Mouse (Mus musculus) limb, embryonic 13.5 days (tissue): ENCODE measurements around the gene Map2k6. TPM values are rescaled to one million over a fixed set of nuclear protein-coding genes. Genes with fewer than 3 reads are reported as not detected.

Source experiments
- ATAC-seq: fragments of 200-750 bp; cut with Nextera tagmentation; 2 replicates; pipeline ENCODE4 v1.8.0; 2017; ENCODE audit warnings: low read depth, moderate number of reproducible peaks, moderate TSS enrichment; ENCODE audit not compliant: low FRiP score
- H3K27ac ChIP-seq: fragments of 300-500 bp; sonication (generic); 2 replicates; pipeline ENCODE4 v1.5.1; 2015; ENCODE audit warnings: inconsistent platforms, mild to moderate bottlenecking, moderate library complexity
- H3K27me3 ChIP-seq: fragments of 300-500 bp; sonication (generic); 2 replicates; pipeline ENCODE4 v1.6.1; 2015; ENCODE audit warnings: mild to moderate bottlenecking, inconsistent platforms
- H3K36me3 ChIP-seq: fragments of 300-500 bp; sonication (generic); 2 replicates; pipeline ENCODE4 v1.6.1; 2015; ENCODE audit warnings: inconsistent platforms, mild to moderate bottlenecking, moderate library complexity
- H3K4me1 ChIP-seq: fragments of 300-500 bp; sonication (generic); 2 replicates; pipeline ENCODE4 v1.6.1; 2015; ENCODE audit warnings: inconsistent platforms
- H3K4me2 ChIP-seq: fragments of 300-500 bp; sonication (generic); replicated peaks from 2 replicates; pipeline ENCODE4 v1.6.1; 2015; ENCODE audit warnings: inconsistent platforms, mild to moderate bottlenecking, moderate library complexity
- H3K4me3 ChIP-seq: fragments of 300-500 bp; sonication (generic); 2 replicates; pipeline ENCODE4 v1.5.1; 2015; ENCODE audit warnings: moderate library complexity, mild to moderate bottlenecking, inconsistent platforms
- H3K9ac ChIP-seq: fragments of 300-500 bp; sonication (generic); 2 replicates; pipeline ENCODE4 v1.6.1; 2015; ENCODE audit warnings: mild to moderate bottlenecking, inconsistent platforms
- H3K9me3 ChIP-seq: fragments of 300-500 bp; sonication (generic); 2 replicates; pipeline ENCODE4 v1.6.1; 2016; ENCODE audit warnings: inconsistent platforms
- WGBS: fragments of 180-500 bp; shearing (Covaris S2); methylation state at CpG from one replicate; pipeline ENCODE4 v1.1.7; 2015; 5-methylcytosine and 5-hydroxymethylcytosine counted together
- polyA plus RNA-seq: library from polyadenylated mRNA; unstranded; fragments of >200 nt; fragmentation: Nextera tagmentation; extraction: Ambion mirVana; gene quantifications from 2 replicates; pipeline ENCODE4 v1.2.1, GENCODE M21; 2015

The Map2k6 gene
- polyA plus RNA-seq, 1 experiment from 2014 or later: 34.3 TPM

DNA sequence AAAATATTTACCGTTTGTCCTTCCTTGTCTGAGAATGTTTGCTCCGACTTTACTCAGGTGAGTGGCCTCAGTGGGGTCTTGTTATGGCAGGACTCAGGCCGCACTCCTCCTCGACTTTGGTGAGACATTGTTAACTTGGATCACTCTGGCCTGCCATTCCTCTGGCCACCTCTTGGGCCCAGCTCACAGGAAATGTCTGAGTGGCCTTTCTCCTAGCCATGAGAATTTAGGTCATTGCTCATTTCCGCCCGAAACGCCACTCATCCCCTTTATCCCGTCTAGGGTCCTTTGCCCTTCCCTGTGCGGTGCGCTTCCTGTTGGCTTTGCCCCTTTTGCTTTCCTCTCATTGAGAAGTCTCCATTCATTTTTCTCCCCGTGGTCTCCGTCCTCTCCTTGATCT, 10.2 kb downstream of the Map2k6 start:
- H3K4me1 ChIP-seq: peaks cover 21% of the 10 kb centered on the region
- H3K27me3 ChIP-seq: no peaks in the 10 kb centered on the region
- no peaks in the 10 kb centered on the region for H3K9me3 ChIP-seq
- 89% methylated on average over 12 of the region's 12 CpGs for WGBS
- ATAC-seq: no peak
- no peak overlapping the region for H3K9ac ChIP-seq
- H3K4me2 ChIP-seq: no peak overlapping the region
- H3K27ac ChIP-seq: no peak overlapping the region
- H3K36me3 ChIP-seq: peaks cover 1% of the 10 kb centered on the region; the same call in 1 of the 2 replicates
- H3K4me3 ChIP-seq: no peak overlapping the region

DNA sequence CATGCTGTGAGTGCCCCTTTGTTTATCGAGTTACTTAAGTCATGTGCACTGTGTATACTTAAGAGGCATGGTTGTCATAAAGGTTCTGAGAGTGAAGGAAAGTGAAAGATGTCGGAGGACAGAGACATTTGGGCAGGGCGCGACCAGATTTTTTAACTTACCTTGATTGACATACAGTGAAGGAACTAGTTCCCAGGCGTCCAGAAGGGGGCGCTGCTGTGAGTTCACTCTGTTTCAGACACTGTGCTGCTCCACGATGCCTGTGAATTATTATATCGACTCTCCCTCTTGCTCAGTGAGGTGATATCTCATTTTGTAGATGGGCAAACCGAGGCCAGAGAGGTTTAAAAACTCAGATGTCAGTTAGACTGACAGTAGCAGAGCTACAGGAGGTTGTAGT, 10.9 kb downstream of the Map2k6 start:
- H3K36me3 ChIP-seq: no peaks in the 10 kb centered on the region
- H3K4me3 ChIP-seq: no peak overlapping the region
- no peaks in the 10 kb centered on the region for H3K9me3 ChIP-seq
- H3K27me3 ChIP-seq: no peaks in the 10 kb centered on the region
- peaks cover 23% of the 10 kb centered on the region for H3K4me1 ChIP-seq
- ATAC-seq: no peak
- WGBS: 70% methylated on average over 9 of the region's 9 CpGs
- no peak overlapping the region for H3K4me2 ChIP-seq
- H3K9ac ChIP-seq: no peak overlapping the region
- H3K27ac ChIP-seq: no peak overlapping the region

DNA sequence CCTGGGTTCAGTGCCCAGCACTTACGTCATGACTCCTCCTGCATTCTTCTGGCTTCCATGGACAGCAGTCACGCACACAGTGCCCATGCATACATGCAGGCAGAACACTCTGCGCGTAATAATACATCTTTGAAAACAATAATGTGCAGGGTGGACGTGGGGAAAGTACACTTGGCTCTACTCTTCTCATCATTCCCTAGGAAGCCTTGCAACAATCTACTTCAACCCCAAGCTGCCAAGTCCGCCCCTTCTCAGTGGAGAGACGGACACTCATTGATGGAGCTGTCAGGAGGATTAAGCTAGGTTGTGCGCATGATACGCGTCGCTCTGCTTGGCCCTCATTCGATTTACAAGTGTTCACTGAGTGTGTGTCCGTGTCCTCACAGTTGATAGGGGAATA, 12.7 kb downstream of the Map2k6 start:
- Histone ChIP-seq H3K9ac (no peak overlapping the region), H3K27ac (no peak overlapping the region), H3K36me3 (no peaks in the 10 kb centered on the region; the same call in 1 of the 2 replicates), H3K4me3 (no peak overlapping the region), H3K9me3 (no peaks in the 10 kb centered on the region), H3K4me1 (peaks cover 28% of the 10 kb centered on the region), H3K27me3 (no peaks in the 10 kb centered on the region), H3K4me2 (no peak overlapping the region)
- WGBS: 93% methylated on average over 13 of the region's 13 CpGs
- ATAC-seq: no peak

DNA sequence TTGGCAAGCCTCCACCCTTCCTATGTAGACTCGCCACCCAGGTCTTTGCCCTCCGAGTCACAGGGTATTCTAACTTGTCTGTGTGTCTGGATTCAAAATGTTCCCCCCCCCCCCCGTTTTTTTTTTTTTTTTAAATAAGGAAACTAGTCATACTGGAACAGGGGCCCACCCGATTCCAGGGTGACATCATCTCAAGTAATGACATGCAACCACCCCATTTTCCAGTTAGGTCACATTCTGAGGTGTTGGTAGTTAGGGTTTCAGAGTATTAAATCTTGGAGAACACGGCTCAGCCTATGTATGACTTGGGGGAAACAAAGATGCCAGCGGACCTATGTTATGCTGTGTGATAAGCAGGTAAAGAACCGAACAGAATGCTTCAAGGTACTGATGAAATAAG, 15.3 kb downstream of the Map2k6 start:
- H3K9me3 ChIP-seq: no peaks in the 10 kb centered on the region
- no peak overlapping the region for H3K9ac ChIP-seq
- H3K4me1 ChIP-seq: peaks cover 29% of the 10 kb centered on the region
- no peak overlapping the region for H3K27ac ChIP-seq
- no peak for ATAC-seq
- 79% methylated on average over 7 of the region's 7 CpGs for WGBS
- no peaks in the 10 kb centered on the region for H3K27me3 ChIP-seq
- no peak overlapping the region for H3K4me3 ChIP-seq
- no peak overlapping the region for H3K4me2 ChIP-seq
- H3K36me3 ChIP-seq: no peaks in the 10 kb centered on the region; the same call in 1 of the 2 replicates

- no peaks in the 10 kb centered on the region for H3K27me3 ChIP-seq
- H3K4me1 ChIP-seq: peaks cover 25% of the 10 kb centered on the region
- 65% methylated on average over 6 of the region's 6 CpGs for WGBS
- H3K4me3 ChIP-seq: no peak overlapping the region
- ATAC-seq: no peak
- no peaks in the 10 kb centered on the region for H3K9me3 ChIP-seq
- H3K9ac ChIP-seq: no peak overlapping the region
- H3K27ac ChIP-seq: no peak overlapping the region
- no peaks in the 10 kb centered on the region; the same call in 1 of the 2 replicates for H3K36me3 ChIP-seq
- H3K4me2 ChIP-seq: no peak overlapping the region
Observed at GRCm38 (mm10) chr11:110416691-110417090, 17.8 kb downstream of the Map2k6 start.

GRCm38 (mm10) chr11:110420463-110420862, 21.5 kb downstream of the Map2k6 start:
- H3K9me3 ChIP-seq: no peaks in the 10 kb centered on the region

GRCm38 (mm10) chr11:110426572-110427145, 27.7 kb downstream of the Map2k6 start:
- H3K9me3 ChIP-seq: no peaks in the 10 kb centered on the region
- no peak for ATAC-seq
- H3K4me1 ChIP-seq: peaks cover 17% of the 10 kb centered on the region; the same call in 1 of the 2 replicates
- 41% methylated on average over 6 of the region's 6 CpGs for WGBS
- no peak overlapping the region for H3K27ac ChIP-seq
- H3K27me3 ChIP-seq: no peaks in the 10 kb centered on the region
- H3K4me3 ChIP-seq: no peak overlapping the region
- H3K36me3 ChIP-seq: no peaks in the 10 kb centered on the region
- H3K9ac ChIP-seq: no peak overlapping the region
- no peak overlapping the region for H3K4me2 ChIP-seq

More at GRCm38 (mm10) chr11:110420463-110420862, 21.5 kb downstream of the Map2k6 start:
- H3K27me3 ChIP-seq: no peaks in the 10 kb centered on the region
- WGBS: 93% methylated on average over 7 of the region's 7 CpGs
- no peaks in the 10 kb centered on the region; the same call in 1 of the 2 replicates for H3K36me3 ChIP-seq
- H3K27ac ChIP-seq: no peak overlapping the region
- H3K9ac ChIP-seq: no peak overlapping the region
- peaks cover 13% of the 10 kb centered on the region for H3K4me1 ChIP-seq
- H3K4me2 ChIP-seq: no peak overlapping the region
- H3K4me3 ChIP-seq: no peak overlapping the region
- ATAC-seq: no peak

- 54% methylated on average over 11 of the region's 11 CpGs for WGBS
- H3K4me3 ChIP-seq: no peak overlapping the region
- no peaks in the 10 kb centered on the region for H3K27me3 ChIP-seq
- no peak overlapping the region for H3K27ac ChIP-seq
- no peak overlapping the region for H3K9ac ChIP-seq
- H3K4me2 ChIP-seq: no peak overlapping the region
- no peaks in the 10 kb centered on the region for H3K36me3 ChIP-seq
- H3K9me3 ChIP-seq: no peaks in the 10 kb centered on the region
- peaks cover 17% of the 10 kb centered on the region; the same call in 1 of the 2 replicates for H3K4me1 ChIP-seq
- no peak for ATAC-seq
Observed at GRCm38 (mm10) chr11:110427159-110427561, 28.2 kb downstream of the Map2k6 start.

DNA sequence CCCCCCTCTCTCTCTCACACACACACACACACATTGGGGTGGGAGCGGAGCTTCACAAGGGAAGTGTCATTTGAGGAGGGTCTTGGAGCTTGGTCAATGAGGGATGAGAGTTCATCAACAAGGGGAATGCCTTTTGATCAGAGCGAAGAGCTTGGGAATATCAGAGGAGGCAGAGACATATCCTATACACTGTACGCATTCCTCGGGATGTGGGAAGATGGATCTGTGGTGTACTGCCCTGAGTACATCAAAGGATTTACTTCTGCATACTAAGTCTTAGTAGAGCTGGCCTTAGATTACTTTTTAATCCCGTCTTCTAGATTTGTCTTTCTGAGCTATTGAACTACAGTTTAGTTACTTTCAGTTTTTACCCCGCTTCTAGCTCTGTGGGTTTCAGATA, 30.1 kb downstream of the Map2k6 start:
- no peak overlapping the region for H3K4me2 ChIP-seq
- H3K27me3 ChIP-seq: no peaks in the 10 kb centered on the region
- H3K4me1 ChIP-seq: peaks cover 20% of the 10 kb centered on the region; the same call in 1 of the 2 replicates
- no peaks in the 10 kb centered on the region for H3K9me3 ChIP-seq
- no peak overlapping the region for H3K27ac ChIP-seq
- H3K4me3 ChIP-seq: no peak overlapping the region
- no peak for ATAC-seq
- no peaks in the 10 kb centered on the region for H3K36me3 ChIP-seq
- 88% methylated on average over 6 of the region's 6 CpGs for WGBS
- H3K9ac ChIP-seq: no peak overlapping the region

- 69% methylated on average over 3 of the region's 3 CpGs for WGBS
- Histone ChIP-seq H3K27me3 (no peaks in the 10 kb centered on the region), H3K27ac (no peak overlapping the region), H3K4me3 (no peak overlapping the region), H3K9me3 (no peaks in the 10 kb centered on the region), H3K4me1 (peaks cover 20% of the 10 kb centered on the region; the same call in 1 of the 2 replicates), H3K36me3 (peaks cover 6% of the 10 kb centered on the region), H3K9ac (no peak overlapping the region), H3K4me2 (no peak overlapping the region)
- ATAC-seq: no peak
Observed at GRCm38 (mm10) chr11:110429837-110430418, 31.0 kb downstream of the Map2k6 start.

GRCm38 (mm10) chr11:110435839-110436556, 37.1 kb downstream of the Map2k6 start:
- Histone ChIP-seq H3K4me2 (0 out of 2 replicates have a peak overlapping the region, but pooled peaks have one; percentile 5), H3K27ac (no peak overlapping the region), H3K27me3 (no peaks in the 10 kb centered on the region), H3K4me3 (no peak overlapping the region), H3K36me3 (peaks cover 24% of the 10 kb centered on the region), H3K9ac (no peak overlapping the region), H3K4me1 (peaks cover 25% of the 10 kb centered on the region), H3K9me3 (no peaks in the 10 kb centered on the region)
- WGBS: 56% methylated on average over 8 of the region's 8 CpGs
- 0 out of 2 replicates have a peak, but pooled peaks have one; percentile 19 for ATAC-seq

DNA sequence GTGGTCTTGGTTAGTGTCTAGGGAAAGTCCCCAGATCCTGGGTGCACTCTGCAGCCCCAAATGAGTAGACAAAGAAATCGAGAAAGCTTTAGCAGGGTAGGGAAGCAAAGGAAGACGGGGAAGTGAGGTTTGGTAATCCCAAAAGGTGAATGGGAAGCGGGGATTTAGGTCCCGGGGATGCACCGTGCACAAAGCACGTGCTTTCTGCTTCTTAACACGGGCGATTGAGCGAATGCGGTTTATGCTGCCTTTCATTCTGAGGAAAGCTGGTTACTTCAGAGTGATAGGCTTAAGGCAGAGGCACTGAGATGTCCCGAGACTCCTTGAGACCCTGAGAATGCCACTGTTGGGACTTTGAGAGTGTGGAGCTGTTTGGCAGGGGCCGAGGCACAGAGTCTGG, 38.1 kb downstream of the Map2k6 start:
- Histone ChIP-seq H3K27ac (no peak overlapping the region), H3K27me3 (no peaks in the 10 kb centered on the region), H3K9me3 (no peaks in the 10 kb centered on the region; the same call in 1 of the 2 replicates), H3K4me3 (no peak overlapping the region), H3K4me1 (peaks cover 25% of the 10 kb centered on the region), H3K9ac (no peak overlapping the region), H3K4me2 (no peak overlapping the region), H3K36me3 (peaks cover 26% of the 10 kb centered on the region)
- ATAC-seq: no peak
- 83% methylated on average over 12 of the region's 12 CpGs for WGBS
